Mouse (Mus musculus) intestine, embryonic 15.5 days (tissue): ENCODE results near the gene Zfp112. TPM values are rescaled to one million over a fixed set of nuclear protein-coding genes. Genes with fewer than 3 reads are reported as not detected.
A peak's percentile ranks its signal among the peaks of the same experiment; 100 is the strongest.
"Not testable (repeated sequence)": the region's sequence is repeated elsewhere in the genome, so short reads cannot be mapped to it uniquely, and the experiment has no call there.

Experiments
- ATAC-seq: fragments of 200-750 bp; cut with Nextera tagmentation; 2 replicates; pipeline ENCODE4 v1.8.0; 2017; ENCODE audit warnings: moderate TSS enrichment, moderate library complexity
- H3K27ac ChIP-seq: fragments of 300-500 bp; sonication (generic); 2 replicates; pipeline ENCODE4 v1.5.1; 2015; ENCODE audit warnings: mild to moderate bottlenecking, inconsistent platforms
- H3K27me3 ChIP-seq: fragments of 300-500 bp; sonication (generic); replicated peaks from 2 replicates; pipeline ENCODE4 v1.6.1; 2015; ENCODE audit warnings: inconsistent platforms
- H3K36me3 ChIP-seq: fragments of 300-500 bp; sonication (generic); 2 replicates; pipeline ENCODE4 v1.6.1; 2015; ENCODE audit warnings: inconsistent platforms
- H3K4me1 ChIP-seq: fragments of 300-500 bp; sonication (generic); replicated peaks from 2 replicates; pipeline ENCODE4 v1.6.1; 2015; ENCODE audit warnings: inconsistent platforms
- H3K4me2 ChIP-seq: fragments of 300-500 bp; sonication (generic); replicated peaks from 2 replicates; pipeline ENCODE4 v1.6.1; 2015; ENCODE audit warnings: mild to moderate bottlenecking, inconsistent platforms
- H3K4me3 ChIP-seq: fragments of 300-500 bp; sonication (generic); replicated peaks from 2 replicates; pipeline ENCODE4 v1.5.1; 2015; ENCODE audit warnings: inconsistent platforms
- H3K9ac ChIP-seq: fragments of 300-500 bp; sonication (generic); 2 replicates; pipeline ENCODE4 v1.6.1; 2015; ENCODE audit warnings: inconsistent platforms
- H3K9me3 ChIP-seq: fragments of 300-500 bp; sonication (generic); 2 replicates; pipeline ENCODE4 v1.6.1; 2016; ENCODE audit warnings: inconsistent platforms
- WGBS: fragments of 180-500 bp; shearing (Covaris S2); methylation state at CpG from one replicate; pipeline ENCODE4 v1.1.7; 2015; 5-methylcytosine and 5-hydroxymethylcytosine counted together
- polyA plus RNA-seq: library from polyadenylated mRNA; unstranded; fragments of >200 nt; fragmentation: Nextera tagmentation; extraction: Ambion mirVana; gene quantifications from 2 replicates; pipeline ENCODE4 v1.2.1, GENCODE M21; 2015

Zfp112 gene
- 4.8 and 6.4 TPM in 2 replicates for polyA plus RNA-seq

- peaks cover 10% of the 10 kb centered on the region for H3K36me3 ChIP-seq
- ATAC-seq: peak; percentile 98
- peak within 1 kb of the TSS; percentile 65 for H3K4me3 ChIP-seq
- peak within 1 kb of the TSS; percentile 66 for H3K4me2 ChIP-seq
- H3K4me1 ChIP-seq: no peaks in the 10 kb centered on the region
- peak within 1 kb of the TSS; percentile 81 for H3K27ac ChIP-seq
- H3K9me3 ChIP-seq: 0 out of 2 replicates have a peak, but pooled peaks cover 9% of the 10 kb centered on the region
- H3K27me3 ChIP-seq: no peaks in the 10 kb centered on the region
- WGBS: 1% methylated on average over 23 of the region's 23 CpGs
- H3K9ac ChIP-seq: peak within 1 kb of the TSS; percentile 75
These were observed at the start of gene Zfp112 for GRCm38 (mm10) chr7:24112156-24112856. Gene Zfp112 (plus strand): TSS chr7:24112314.

GRCm38 (mm10) chr7:24074424-24074823, 37.7 kb upstream of the Zfp112 start:
- not testable (repeated sequence) for H3K9ac ChIP-seq, H3K27me3 ChIP-seq, H3K4me1 ChIP-seq, H3K27ac ChIP-seq, H3K4me3 ChIP-seq, H3K36me3 ChIP-seq, H3K4me2 ChIP-seq, H3K9me3 ChIP-seq
- ATAC-seq: peak; percentile 58
- 18% methylated on average over 1 of the region's 1 CpGs for WGBS

GRCm38 (mm10) chr7:24081634-24082431, 30.3 kb upstream of the Zfp112 start, which contains the start of gene Zfp180:
Gene Zfp180 (plus strand): TSS chr7:24081924.
- Histone ChIP-seq H3K9me3 (no peaks in the 10 kb centered on the region), H3K36me3 (no peaks in the 10 kb centered on the region), H3K4me2 (peak within 1 kb of the TSS; percentile 83), H3K4me1 (peaks cover 9% of the 10 kb centered on the region), H3K9ac (peak within 1 kb of the TSS; percentile 58), H3K27ac (peak within 1 kb of the TSS; percentile 84), H3K27me3 (no peaks in the 10 kb centered on the region), H3K4me3 (peak within 1 kb of the TSS; percentile 70)
- ATAC-seq: peak; percentile 99
- 17% methylated on average over 44 of the region's 44 CpGs for WGBS

GRCm38 (mm10) chr7:24082457-24083235, 29.5 kb upstream of the Zfp112 start:
- peak overlapping the region; percentile 70 for H3K4me3 ChIP-seq
- H3K4me1 ChIP-seq: peaks cover 9% of the 10 kb centered on the region
- peak overlapping the region; percentile 83 for H3K4me2 ChIP-seq
- ATAC-seq: peak; percentile 52
- H3K9me3 ChIP-seq: no peaks in the 10 kb centered on the region
- WGBS: 38% methylated on average over 15 of the region's 15 CpGs
- peak overlapping the region; percentile 84 for H3K27ac ChIP-seq
- peak overlapping the region; percentile 58 for H3K9ac ChIP-seq
- H3K27me3 ChIP-seq: no peaks in the 10 kb centered on the region
- no peaks in the 10 kb centered on the region for H3K36me3 ChIP-seq

- Histone ChIP-seq H3K9me3 (no peaks in the 10 kb centered on the region), H3K4me2 (no peak overlapping the region), H3K27ac (no peak overlapping the region), H3K9ac (no peak overlapping the region), H3K4me1 (peaks cover 9% of the 10 kb centered on the region), H3K36me3 (peaks cover 6% of the 10 kb centered on the region), H3K27me3 (no peaks in the 10 kb centered on the region), H3K4me3 (no peak overlapping the region)
- no peak for ATAC-seq
- WGBS: 92% methylated on average over 4 of the region's 4 CpGs
These were observed 25.2 kb upstream of the Zfp112 start for GRCm38 (mm10) chr7:24086871-24087270.

GRCm38 (mm10) chr7:24087485-24088125, 24.5 kb upstream of the Zfp112 start:
- Histone ChIP-seq H3K9ac (no peak overlapping the region), H3K4me3 (no peak overlapping the region), H3K36me3 (peaks cover 6% of the 10 kb centered on the region), H3K4me1 (peaks cover 7% of the 10 kb centered on the region), H3K27me3 (no peaks in the 10 kb centered on the region), H3K9me3 (peaks cover under 1% of the 10 kb centered on the region; the same call in 1 of the 2 replicates), H3K4me2 (no peak overlapping the region), H3K27ac (no peak overlapping the region)
- 96% methylated on average over 12 of the region's 12 CpGs for WGBS
- no peak for ATAC-seq

GRCm38 (mm10) chr7:24104403-24104802, 7.7 kb upstream of the Zfp112 start:
- Histone ChIP-seq H3K4me3 (no peak overlapping the region), H3K4me1 (no peaks in the 10 kb centered on the region), H3K36me3 (peaks cover 89% of the 10 kb centered on the region), H3K4me2 (no peak overlapping the region), H3K9me3 (peaks cover 32% of the 10 kb centered on the region), H3K9ac (no peak overlapping the region), H3K27me3 (no peaks in the 10 kb centered on the region), H3K27ac (no peak overlapping the region)
- no peak for ATAC-seq
- WGBS: 94% methylated on average over 9 of the region's 9 CpGs

- peaks cover 32% of the 10 kb centered on the region for H3K9me3 ChIP-seq
- ATAC-seq: 0 out of 2 replicates have a peak, but pooled peaks have one; percentile 21
- WGBS: 95% methylated on average over 18 of the region's 18 CpGs
These were observed 6.9 kb upstream of the Zfp112 start for GRCm38 (mm10) chr7:24105144-24105703.

GRCm38 (mm10) chr7:24110839-24111238, 1.3 kb upstream of the Zfp112 start:
- no peak for ATAC-seq
- H3K36me3 ChIP-seq: peaks cover 25% of the 10 kb centered on the region
- 96% methylated on average over 7 of the region's 7 CpGs for WGBS

More at GRCm38 (mm10) chr7:24105144-24105703, 6.9 kb upstream of the Zfp112 start:
- no peaks in the 10 kb centered on the region for H3K27me3 ChIP-seq
- no peak overlapping the region for H3K4me2 ChIP-seq
- no peaks in the 10 kb centered on the region for H3K4me1 ChIP-seq
- no peak overlapping the region for H3K27ac ChIP-seq
- H3K9ac ChIP-seq: no peak overlapping the region
- no peak overlapping the region for H3K4me3 ChIP-seq
- H3K36me3 ChIP-seq: peaks cover 81% of the 10 kb centered on the region

GRCm38 (mm10) chr7:24111772-24112155, 350 bp upstream of the Zfp112 start:
- no peak for ATAC-seq
- 6% methylated on average over 9 of the region's 9 CpGs for WGBS
- H3K4me2 ChIP-seq: peak overlapping the region; percentile 66
- H3K27me3 ChIP-seq: no peaks in the 10 kb centered on the region
- H3K4me3 ChIP-seq: peak overlapping the region; percentile 65
- H3K36me3 ChIP-seq: peaks cover 16% of the 10 kb centered on the region
- no peaks in the 10 kb centered on the region for H3K4me1 ChIP-seq
- H3K27ac ChIP-seq: peak overlapping the region; percentile 81
- H3K9ac ChIP-seq: peak overlapping the region; percentile 53
- 0 out of 2 replicates have a peak, but pooled peaks cover 9% of the 10 kb centered on the region for H3K9me3 ChIP-seq

More at GRCm38 (mm10) chr7:24110839-24111238, 1.3 kb upstream of the Zfp112 start:
- no peaks in the 10 kb centered on the region for H3K27me3 ChIP-seq
- H3K4me3 ChIP-seq: no peak overlapping the region
- H3K27ac ChIP-seq: no peak overlapping the region
- peaks cover 17% of the 10 kb centered on the region for H3K9me3 ChIP-seq
- H3K4me2 ChIP-seq: no peak overlapping the region
- H3K4me1 ChIP-seq: no peaks in the 10 kb centered on the region
- H3K9ac ChIP-seq: no peak overlapping the region

GRCm38 (mm10) chr7:24113001-24113400, 887 bp downstream of the Zfp112 start:
- WGBS: 12% methylated on average over 12 of the region's 12 CpGs
- Histone ChIP-seq H3K36me3 (peaks cover 5% of the 10 kb centered on the region; the same call in 1 of the 2 replicates), H3K4me1 (no peaks in the 10 kb centered on the region), H3K4me3 (peak overlapping the region; percentile 65), H3K9ac (peak overlapping the region; percentile 75), H3K9me3 (0 out of 2 replicates have a peak, but pooled peaks cover 5% of the 10 kb centered on the region), H3K4me2 (peak overlapping the region; percentile 66), H3K27me3 (no peaks in the 10 kb centered on the region), H3K27ac (peak overlapping the region; percentile 74)
- ATAC-seq: peak; percentile 64
